15 mouse cellular contexts compared by ENCODE assay signal in the genomic region with DNA sequence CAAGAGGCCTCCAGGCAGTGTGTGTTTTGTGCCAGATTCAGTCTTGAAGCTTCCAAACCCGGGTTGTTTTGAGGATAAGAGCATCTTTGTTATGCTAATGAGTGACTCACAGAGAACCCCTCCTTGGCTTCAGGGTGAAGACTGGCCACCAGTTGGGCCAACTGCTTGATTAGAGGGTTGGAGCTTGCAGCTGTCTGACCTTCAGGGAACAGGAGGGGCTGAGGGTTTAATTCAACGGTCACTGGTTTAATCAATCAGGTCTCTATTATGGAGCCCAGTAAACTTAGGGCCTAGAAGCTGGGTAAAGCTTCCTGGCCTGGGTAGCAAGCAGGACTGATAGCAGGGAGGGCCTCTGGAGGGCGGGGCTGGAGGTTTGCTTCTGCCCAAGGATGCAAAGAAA.
DNase-seq lines count a peak whose midpoint lies in the region; ATAC-seq and TF ChIP-seq lines count a peak whose summit lies in the region.
"Had no signal": no experiment of that assay in that cellular context is flagged by ENCODE, and none has a peak within 500 bp of the region (broad histone marks: within the 10 kb centered on the region; RNA-seq: fewer than 3 reads in every experiment).

No protein-coding gene starts in this region.

- ATAC-seq in forebrain, embryonic 16.5 days: peak; percentile 67; the same call in 1 of the 2 replicates

- H3K4me2 ChIP-seq in forebrain, embryonic 16.5 days (ENCODE audit: low read length): no peak overlapping the region
- H3K4me2 ChIP-seq in myocyte (ENCODE audit: low read depth): peak overlapping the region; percentile 36
- H3K4me2 ChIP-seq: heart, embryonic 15.5 days; neural tube, embryonic 15.5 days had no signal

- no peaks in the 10 kb centered on the region for H3K79me2 ChIP-seq in myocyte (ENCODE audit: control insufficient read depth, insufficient read depth)

- no peaks in the 10 kb centered on the region for H3K9me3 ChIP-seq in forebrain, embryonic 16.5 days (ENCODE audit: control insufficient read depth, low read length)
- H3K9me3 ChIP-seq: heart, embryonic 15.5 days; neural tube, embryonic 15.5 days had no signal

- no peak for TF ChIP-seq CTCF in layer of hippocampus, adult 2 months (conservative IDR thresholded peaks at IDR 0.05)
- TF ChIP-seq CTCF in brain, embryonic 14.5 days (IDR thresholded peaks at IDR 0.05; ENCODE audit: borderline replicate concordance, extremely low read depth, insufficient read depth, insufficient read length): no peak
- TF ChIP-seq CTCF in thymus, adult 2 months (IDR thresholded peaks at IDR 0.05; ENCODE audit: borderline replicate concordance, control insufficient read depth, extremely low read depth, insufficient read depth, low read length, poor library complexity): no peak

- H3K36me3 ChIP-seq in forebrain, embryonic 16.5 days (ENCODE audit: control insufficient read depth, insufficient read depth): no peaks in the 10 kb centered on the region
- no peaks in the 10 kb centered on the region for H3K36me3 ChIP-seq in myocyte (ENCODE audit: control insufficient read depth, insufficient read depth)
- no peaks in the 10 kb centered on the region for H3K36me3 ChIP-seq in thymus, adult 2 months (ENCODE audit: control insufficient read depth, insufficient read depth, low read length)
- H3K36me3 ChIP-seq: heart, embryonic 15.5 days; neural tube, embryonic 15.5 days had no signal

- 19% methylated on average over 3 of the region's 3 CpGs for WGBS in forebrain, embryonic 16.5 days
- 65% methylated on average over 3 of the region's 3 CpGs for WGBS in thymus, adult 2 months

- no peak for TF ChIP-seq POLR2A in brain, embryonic 14.5 days (IDR thresholded peaks at IDR 0.05; ENCODE audit: borderline replicate concordance, extremely low read depth, insufficient read depth, insufficient read length, poor library complexity, severe bottlenecking)
- no peak for TF ChIP-seq POLR2A in myocyte (IDR thresholded peaks at IDR 0.05; ENCODE audit: insufficient read length, low read depth)
- TF ChIP-seq POLR2A in thymus, adult 2 months (IDR thresholded peaks at IDR 0.05; ENCODE audit: control insufficient read depth, extremely low read depth, insufficient read depth, low read length, poor library complexity): no peak

- no peak overlapping the region for H3K4me3 ChIP-seq in layer of hippocampus, adult 2 months
- H3K4me3 ChIP-seq in forebrain, embryonic 16.5 days (replicated peaks; ENCODE audit: low read length): no peak overlapping the region
- no peak overlapping the region for H3K4me3 ChIP-seq in myocyte
- no peak overlapping the region for H3K4me3 ChIP-seq in thymus, adult 2 months (ENCODE audit: control insufficient read depth, insufficient read depth, low read length)
- H3K4me3 ChIP-seq: heart, embryonic 15.5 days; neural tube, embryonic 15.5 days had no signal

- no peak overlapping the region for H3ac ChIP-seq in myocyte (ENCODE audit: control insufficient read depth, insufficient read length)

- peak overlapping the region; percentile 46 for H3K27ac ChIP-seq in layer of hippocampus, adult 2 months
- H3K27ac ChIP-seq in forebrain, embryonic 16.5 days (ENCODE audit: low read length): no peak overlapping the region
- no peak overlapping the region for H3K27ac ChIP-seq in thymus, adult 2 months (ENCODE audit: control insufficient read depth, insufficient read depth, low read length)
- H3K27ac ChIP-seq: heart, embryonic 15.5 days; neural tube, embryonic 15.5 days had no signal

- DNase-seq in layer of hippocampus, adult 2 months (ENCODE audit: low spot score in 2 of 2): peak in 1 of 2 experiments; percentile 26
- no peak for DNase-seq in layer of hippocampus, adult 8-10 months (ENCODE audit: low spot score in 2 of 2)
- peak; percentile 85 for DNase-seq in brain, embryonic 14.5 days (ENCODE audit: low read depth)
- DNase-seq in gastrocnemius, postnatal 36 days: no peak
- no peak for DNase-seq in adrenal gland, adult (ENCODE audit: inconsistent age in 2 of 2, low spot score in 1 of 2)
- DNase-seq in thymus, adult 2 months: no peak
- DNase-seq: cerebellum, postnatal 14 days; gastrocnemius, postnatal 14 days; kidney, adult 2 months; lung, adult 18-20 months; right cerebral cortex, postnatal 4 days had no signal

- H3K9ac ChIP-seq in forebrain, embryonic 16.5 days (replicated peaks; ENCODE audit: low read depth, low read length): no peak overlapping the region
- H3K9ac ChIP-seq: heart, embryonic 15.5 days; neural tube, embryonic 15.5 days had no signal

- H3K4me1 ChIP-seq in forebrain, embryonic 16.5 days (replicated peaks; ENCODE audit: control insufficient read depth, insufficient read depth, low read length): peaks cover 10% of the 10 kb centered on the region
- H3K4me1 ChIP-seq in thymus, adult 2 months (replicated peaks; ENCODE audit: control insufficient read depth, insufficient read depth, low read length): no peaks in the 10 kb centered on the region

- intact Hi-C loops in gastrocnemius, postnatal 36 days (cut with DNase I): no loop called here

- H3K27me3 ChIP-seq in forebrain, embryonic 16.5 days (replicated peaks; ENCODE audit: control insufficient read depth, insufficient read depth, low read length): no peaks in the 10 kb centered on the region
- no peaks in the 10 kb centered on the region for H3K27me3 ChIP-seq in myocyte (ENCODE audit: control insufficient read depth, insufficient read depth, insufficient read length)
- no peaks in the 10 kb centered on the region for H3K27me3 ChIP-seq in thymus, adult 2 months (ENCODE audit: control insufficient read depth, insufficient read depth, low read length)
- H3K27me3 ChIP-seq: heart, embryonic 15.5 days; neural tube, embryonic 15.5 days had no signal

TF ChIP-seq in myocyte, 11 proteins besides CTCF, POLR2A, EP300 and RAD21:
- TF ChIP-seq SRF (IDR thresholded peaks at IDR 0.05; ENCODE audit: control insufficient read depth, insufficient read length, low read depth): no peak
- TF ChIP-seq MYOG (IDR thresholded peaks at IDR 0.05; ENCODE audit: control insufficient read depth in 1 of 3, insufficient read depth in 1 of 3, insufficient read length in 2 of 3, low read depth in 2 of 3): peak in 2 of 3 experiments; percentile 11 to 85
- no peak for TF ChIP-seq TCF3 (IDR thresholded peaks at IDR 0.05; ENCODE audit: insufficient read length, low read depth)
- no peak for TF ChIP-seq CEBPB (IDR thresholded peaks at IDR 0.05; ENCODE audit: insufficient read depth, poor library complexity, severe bottlenecking)
- no peak for TF ChIP-seq REST (IDR thresholded peaks at IDR 0.05; ENCODE audit: insufficient read depth, insufficient read length)
- TF ChIP-seq USF1 (IDR thresholded peaks at IDR 0.05; ENCODE audit: low read depth): no peak
- TF ChIP-seq E2F4 (IDR thresholded peaks at IDR 0.05; ENCODE audit: insufficient read depth): no peak
- no peak for TF ChIP-seq MAX (IDR thresholded peaks at IDR 0.05; ENCODE audit: low read depth)
- TF ChIP-seq MYOD1 (IDR thresholded peaks at IDR 0.05; ENCODE audit: control insufficient read depth in 1 of 3, insufficient read length in 2 of 3, low read depth in 2 of 3): peak in 2 of 3 experiments; percentile 81 to 82
- no peak for TF ChIP-seq POLR2AphosphoS2 (IDR thresholded peaks at IDR 0.05; ENCODE audit: insufficient read length, low read depth)
- peak; percentile 75 for TF ChIP-seq TCF12 (IDR thresholded peaks at IDR 0.05; ENCODE audit: insufficient read depth, poor library complexity, severe bottlenecking)
TF ChIP-seq in myocyte: peak in this region for 3.
